Mouse (Mus musculus): Measurements from ENCODE around the gene Fam205a3. TPM values are rescaled to one million over a fixed set of nuclear protein-coding genes. Genes with fewer than 3 reads are reported as not detected.
"Not testable (repeated sequence)": the region's sequence is repeated elsewhere in the genome, so short reads cannot be mapped to it uniquely, and the experiment has no call there.

The Fam205a3 gene
- total RNA-seq (2021), result not detected
- long read RNA-seq, experiment 1, result 0 reads
- long read RNA-seq, experiment 2, result 0 reads

GRCm38 (mm10) chr4:42318034-42318433 lies at the start of gene Fam205a3:
TSS of gene Fam205a3 (plus strand) at chr4:42318334.
- intact Hi-C loops (cut with DNase I); DNase-seq: not testable (repeated sequence)

GRCm38 (mm10) chr4:42293967-42294366 lies 24.2 kb upstream of the Fam205a3 start, which contains the start of gene Gm21953:
TSS of gene Gm21953 (plus strand) at chr4:42294267.
- DNase-seq; intact Hi-C loops (cut with DNase I): not testable (repeated sequence)

Other genes with a start within 250 kb of the Fam205a3 start
- gene Gm3893, start 227.1 kb upstream of the Fam205a3 start, total RNA-seq (2021), result not detected
- 10 to 100 TPM; 22.7 to 23.8 TPM for gene Gm13304, start 203.5 kb upstream of the Fam205a3 start, total RNA-seq (2021)
- gene Gm13306, start 164.9 kb upstream of the Fam205a3 start, total RNA-seq (2021), result not detected
- gene Gm13305, start 149.7 kb upstream of the Fam205a3 start, total RNA-seq (2021), result under 1 TPM; 0.44 to 0.88 TPM
- under 1 TPM; 0.15 to 0.19 TPM for gene Gm10600, start 77.7 kb upstream of the Fam205a3 start, total RNA-seq (2021)
- gene Ccl21b, start 62.6 kb upstream of the Fam205a3 start, total RNA-seq (2021), result not detected
- not detected for gene Gm21953, start 24.1 kb upstream of the Fam205a3 start, total RNA-seq (2021)
- not detected for gene Gm21586, start 121.0 kb downstream of the Fam205a3 start, total RNA-seq (2021)
- not detected for gene Gm2163, start 148.4 kb downstream of the Fam205a3 start, total RNA-seq (2021)
- not detected for gene Fam205a2, start 209.8 kb downstream of the Fam205a3 start, total RNA-seq (2021)